In the genomic region with DNA sequence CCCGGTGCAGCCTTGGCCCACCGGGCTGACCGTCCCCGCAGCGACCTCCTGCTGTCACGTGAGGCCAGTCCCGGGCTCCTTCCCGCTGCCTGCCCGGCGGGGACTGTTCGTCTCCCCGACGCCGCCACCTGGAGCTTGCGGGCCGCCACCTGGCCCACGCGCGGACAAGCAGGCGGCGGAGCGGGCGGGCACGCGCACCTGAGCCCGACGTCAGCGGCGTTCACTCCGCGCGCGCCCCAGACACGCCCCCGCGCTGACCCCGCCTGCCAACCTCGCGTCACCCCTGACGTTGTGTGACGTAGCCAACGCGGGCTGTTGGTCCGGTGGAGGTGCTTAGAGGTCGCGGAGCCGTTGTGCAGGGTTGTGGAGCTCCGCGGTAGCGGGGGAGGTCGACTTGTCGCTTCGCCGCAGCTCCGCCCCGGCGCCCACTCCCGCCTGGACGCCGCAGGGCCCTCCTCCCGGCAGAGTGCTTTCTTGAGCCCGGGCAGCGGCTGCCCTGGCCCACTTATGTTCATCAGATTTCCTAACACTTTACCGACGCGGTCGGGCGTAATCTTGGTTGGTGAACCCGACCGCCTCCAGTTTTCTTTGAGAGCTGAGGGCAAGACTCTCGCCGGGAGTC, we compare ENCODE assay signal across 8 mouse cellular contexts. TPM values are rescaled to one million over a fixed set of nuclear protein-coding genes. Genes with fewer than 3 reads are reported as not detected.
DNase-seq lines count a peak whose midpoint lies in the region; ATAC-seq lines count a peak whose summit lies in the region.

Gene Josd1, minus strand, starts transcription at position 274 of the 622 bp plus-strand sequence.

- peak within 1 kb of the TSS; percentile 80 for H3K4me2 ChIP-seq in hindbrain, embryonic 12.5 days (replicated peaks)

- H3K4me3 ChIP-seq in hindbrain, embryonic 12.5 days: peak within 1 kb of the TSS; percentile 95

- ATAC-seq in hindbrain, embryonic 12.5 days (ENCODE audit: low FRiP score): peak; percentile 47

- peak within 1 kb of the TSS; percentile 87 for H3K27ac ChIP-seq in hindbrain, embryonic 12.5 days

- WGBS in hindbrain, embryonic 12.5 days: under 1% methylated on average over 68 of the region's 72 CpGs

- no peaks in the 10 kb centered on the region for H3K9me3 ChIP-seq in hindbrain, embryonic 12.5 days (replicated peaks)

- no peaks in the 10 kb centered on the region for H3K27me3 ChIP-seq in hindbrain, embryonic 12.5 days

- H3K9ac ChIP-seq in hindbrain, embryonic 12.5 days: peak within 1 kb of the TSS; percentile 97

- peak; percentile 97 for DNase-seq in Muller cell, postnatal 12 days (ENCODE audit: inconsistent ontology term)
- peak; percentile 98 for DNase-seq in cerebellum, adult 9-11 months
- DNase-seq in frontal cortex, postnatal 10 days (ENCODE audit: low spot score in 2 of 2): peak; percentile 88 to 95
- peak; percentile 95 for DNase-seq in layer of hippocampus, postnatal 14 days (ENCODE audit: low spot score in 2 of 2)
- DNase-seq in lung, postnatal 14 days: peak; percentile 98
- DNase-seq in retina, adult 2 months (ENCODE audit: low read depth, low spot score): peak; percentile 93
- peak; percentile 97 to 98 for DNase-seq in thymus, postnatal 36 days

- no peaks in the 10 kb centered on the region for H3K36me3 ChIP-seq in hindbrain, embryonic 12.5 days

- peaks cover 66% of the 10 kb centered on the region for H3K4me1 ChIP-seq in hindbrain, embryonic 12.5 days

RNA-seq across cellular contexts. Expression of gene Josd1, which starts in this region (rescaled TPM):
- 29.0 and 29.7 TPM in 2 replicates for polyA plus RNA-seq in hindbrain, embryonic 12.5 days (2016; fragmentation: Nextera tagmentation; extraction: Ambion mirVana)
- total RNA-seq in layer of hippocampus, postnatal 14 days (2021): 10 to 100 TPM; 46.2 to 46.4 TPM

Comparison
In these comparisons a context has a peak if more than half of its experiments do, and no peak if none do; other contexts are left out.
1. Peak in every context shown above with its lines: DNase-seq, ATAC-seq, H3K4me3 ChIP-seq and H3K27ac ChIP-seq.